Mouse (Mus musculus): ENCODE measurements around the gene Mast4. TPM values are rescaled to one million over a fixed set of nuclear protein-coding genes. Genes with fewer than 3 reads are reported as not detected.

Mast4 gene
- total RNA-seq, 2 experiments from 2014 or later = 34.5 to 36.8 TPM

DNA sequence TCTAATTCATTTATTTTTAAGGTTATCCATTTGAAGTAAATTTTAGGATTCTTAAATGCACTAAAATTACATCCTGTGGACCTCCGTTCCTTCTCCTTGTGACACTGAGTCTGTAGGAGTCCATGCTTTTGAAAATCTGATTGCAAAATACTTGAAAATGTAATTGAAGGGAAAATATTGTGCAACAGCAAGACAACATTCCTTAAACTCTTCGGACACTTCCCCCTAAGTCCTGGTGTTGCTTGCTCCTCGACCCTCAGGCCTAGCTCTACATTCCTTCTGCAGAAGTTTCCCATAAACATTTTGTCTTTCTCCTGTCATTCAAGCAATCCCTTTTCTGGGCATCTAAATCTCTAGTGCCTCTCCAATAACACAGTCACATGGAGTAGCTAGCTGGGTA, 474.2 kb downstream of the Mast4 start:
- no peak for DNase-seq (ENCODE audit: low spot score)
- intact Hi-C loops (cut with DNase I) = no loop called here

DNA sequence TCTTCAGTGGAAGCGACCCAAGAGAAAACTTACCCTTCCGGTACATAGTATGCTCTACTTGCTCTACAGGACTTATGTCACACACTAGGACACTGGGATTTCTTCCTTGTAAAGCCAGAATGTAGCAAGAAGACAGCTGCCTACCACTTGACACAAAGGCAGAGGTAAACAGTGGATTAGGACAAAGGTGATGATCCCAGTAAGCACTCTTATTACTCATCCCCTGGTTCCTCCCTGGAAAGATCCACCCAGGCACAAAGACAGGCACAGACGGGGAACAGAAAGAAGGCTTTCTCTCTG, 476.8 kb downstream of the Mast4 start:
- intact Hi-C loops (cut with DNase I) = no loop called here
- no peak for DNase-seq (ENCODE audit: low spot score)

DNA sequence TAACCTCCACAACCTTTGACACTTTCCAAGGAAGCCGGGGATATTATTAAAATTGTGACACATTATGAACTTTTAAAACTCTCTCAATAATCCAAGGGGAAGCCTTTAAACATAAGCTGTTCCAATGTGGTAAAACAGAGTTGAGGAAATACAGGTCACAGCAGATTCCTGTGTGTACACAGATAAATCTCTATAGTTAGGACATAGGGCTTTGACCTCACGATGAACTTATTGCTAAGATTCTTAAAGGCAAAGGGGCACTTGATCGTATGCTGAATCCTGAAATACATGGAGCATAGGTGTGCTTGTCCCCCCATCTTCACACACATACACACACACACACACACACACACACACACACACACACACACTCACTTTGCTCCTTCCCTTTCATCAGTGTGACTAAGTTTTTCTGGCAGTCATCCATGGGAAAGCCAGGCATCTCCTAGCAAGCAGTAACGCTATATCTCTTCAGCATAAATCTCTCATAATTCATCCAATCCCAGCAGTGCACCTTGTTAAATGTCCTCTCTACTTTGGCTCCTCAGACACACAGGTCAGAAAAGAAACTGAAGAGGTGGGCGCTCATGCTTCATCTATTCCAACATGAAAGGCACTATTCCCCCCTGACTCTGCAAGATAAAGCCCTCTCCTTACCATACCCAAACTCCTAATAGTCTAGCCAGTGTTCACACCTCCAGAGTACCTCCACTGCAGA, 477.3 kb downstream of the Mast4 start:
- intact Hi-C loops (cut with DNase I) = no loop called here
- DNase-seq (ENCODE audit: low spot score) = no peak

DNA sequence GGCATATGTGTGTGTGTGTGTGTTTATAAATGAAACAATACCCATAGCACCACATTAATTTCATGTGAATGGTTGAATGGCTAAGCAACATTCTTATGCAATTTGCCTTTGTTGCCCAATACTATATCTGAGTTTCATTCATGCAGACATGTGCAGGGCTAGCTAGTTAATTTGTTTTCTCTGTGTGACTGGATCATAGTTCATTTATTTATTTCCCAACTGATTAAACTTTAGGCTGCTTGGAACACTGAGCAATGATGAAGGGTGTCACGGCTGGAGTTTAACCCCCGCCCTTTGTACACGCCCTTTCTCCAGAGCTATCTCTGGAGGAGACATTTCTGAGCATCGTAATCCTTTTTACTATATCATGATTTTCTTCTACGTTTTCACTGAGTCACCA, 481.4 kb downstream of the Mast4 start:
- intact Hi-C loops (cut with DNase I) = no loop called here
- no peak for DNase-seq (ENCODE audit: low spot score)

DNA sequence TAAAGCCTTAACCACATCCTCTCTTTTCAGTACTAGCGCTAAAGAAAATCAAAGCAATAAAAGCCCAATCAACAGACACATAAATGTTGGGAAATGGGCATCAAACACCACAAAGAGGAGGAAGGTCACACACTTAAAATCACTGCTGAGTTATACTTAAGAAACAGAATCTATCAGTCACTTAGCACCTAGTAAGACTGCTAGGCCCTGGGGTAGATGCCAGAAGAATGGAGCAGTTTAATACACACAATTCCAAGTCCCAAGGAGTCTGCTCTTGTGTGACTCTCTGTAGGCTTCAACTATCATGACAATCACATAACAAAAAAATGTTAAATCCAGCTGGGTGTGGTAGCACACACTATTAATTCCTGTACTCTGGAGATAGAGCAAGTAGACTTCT, 483.0 kb downstream of the Mast4 start:
- intact Hi-C loops (cut with DNase I) = no loop called here
- no peak for DNase-seq (ENCODE audit: low spot score)

DNA sequence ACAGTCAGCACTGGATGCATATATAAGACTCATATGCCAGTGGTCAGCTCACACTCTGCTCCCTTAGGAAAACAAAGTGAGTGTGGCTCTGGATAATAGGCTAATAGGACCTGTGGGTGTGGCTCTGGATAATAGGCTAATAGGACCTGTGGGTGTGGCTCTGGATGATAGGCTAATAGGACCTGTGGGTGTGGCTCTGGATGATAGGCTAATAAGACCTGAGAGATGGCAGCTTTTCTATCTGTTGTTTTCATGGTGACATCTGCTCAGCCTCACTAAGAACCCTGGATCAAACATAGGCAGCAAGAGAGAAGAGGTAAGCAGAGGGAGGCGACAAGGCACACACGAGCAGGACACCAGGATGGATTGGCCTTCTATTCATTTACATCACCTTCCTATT, 483.7 kb downstream of the Mast4 start:
- no peak for DNase-seq (ENCODE audit: low spot score)
- intact Hi-C loops (cut with DNase I) = no loop called here

DNA sequence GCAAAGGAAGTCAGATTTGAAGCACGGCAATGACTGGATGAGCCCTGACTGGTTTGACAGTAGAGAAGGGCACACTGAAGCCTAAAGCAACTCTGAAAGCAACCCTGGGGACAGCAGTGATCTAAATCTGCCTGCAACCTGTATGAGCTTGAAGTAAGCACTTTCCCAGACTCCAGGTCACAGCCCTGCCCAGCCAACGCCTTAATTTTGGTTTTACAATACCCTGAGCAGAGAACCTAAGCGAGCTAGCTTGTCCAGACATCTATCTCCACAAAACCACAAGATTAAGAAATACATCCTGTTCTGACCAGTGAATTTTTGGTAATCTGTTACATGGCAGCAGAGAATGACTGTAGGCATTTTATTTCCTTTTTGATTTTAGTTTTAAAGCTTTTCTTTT, 485.2 kb downstream of the Mast4 start:
- no peak for DNase-seq (ENCODE audit: low spot score)
- intact Hi-C loops (cut with DNase I) = no loop called here

DNA sequence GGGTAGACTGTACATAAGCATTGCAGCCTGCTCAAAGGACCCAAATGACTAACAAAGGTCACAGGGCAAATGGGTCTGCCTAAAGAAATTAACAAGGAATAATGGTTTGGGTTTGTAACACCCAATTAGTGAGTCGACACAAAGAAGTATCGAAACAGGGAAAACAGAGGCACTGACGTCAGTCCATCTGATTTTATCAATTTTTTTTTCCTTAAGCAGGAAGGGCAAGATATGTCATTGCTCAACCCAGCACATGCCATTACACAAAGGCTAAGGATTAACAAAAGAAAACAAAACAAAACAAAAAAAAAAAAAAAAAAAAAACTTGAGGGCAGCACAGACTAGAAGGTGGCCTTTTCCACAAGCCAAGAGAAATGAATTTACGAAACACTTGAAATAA, 487.8 kb downstream of the Mast4 start:
- intact Hi-C loops (cut with DNase I) = no loop called here
- no peak for DNase-seq (ENCODE audit: low spot score)

DNA sequence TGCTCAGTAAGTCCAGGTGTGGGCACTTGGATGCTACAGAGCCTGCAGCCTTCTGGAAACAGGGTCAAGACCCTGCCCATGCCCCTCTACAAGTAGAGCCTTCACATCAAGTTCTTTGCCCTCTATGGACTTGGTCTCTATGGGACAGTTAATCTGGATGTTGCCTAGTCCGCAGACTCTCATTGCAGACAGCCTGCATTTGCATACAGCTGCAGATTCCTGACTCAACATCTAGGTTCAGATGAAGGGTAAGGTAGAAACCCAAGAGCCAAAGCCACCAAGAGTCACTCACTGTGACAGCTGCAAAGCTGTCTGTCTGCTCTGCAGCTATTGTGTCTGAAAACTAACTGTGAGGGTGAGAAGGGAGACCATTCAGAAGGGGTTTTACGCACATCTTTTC, 491.6 kb downstream of the Mast4 start:
- intact Hi-C loops (cut with DNase I) = no loop called here
- no peak for DNase-seq (ENCODE audit: low spot score)

DNA sequence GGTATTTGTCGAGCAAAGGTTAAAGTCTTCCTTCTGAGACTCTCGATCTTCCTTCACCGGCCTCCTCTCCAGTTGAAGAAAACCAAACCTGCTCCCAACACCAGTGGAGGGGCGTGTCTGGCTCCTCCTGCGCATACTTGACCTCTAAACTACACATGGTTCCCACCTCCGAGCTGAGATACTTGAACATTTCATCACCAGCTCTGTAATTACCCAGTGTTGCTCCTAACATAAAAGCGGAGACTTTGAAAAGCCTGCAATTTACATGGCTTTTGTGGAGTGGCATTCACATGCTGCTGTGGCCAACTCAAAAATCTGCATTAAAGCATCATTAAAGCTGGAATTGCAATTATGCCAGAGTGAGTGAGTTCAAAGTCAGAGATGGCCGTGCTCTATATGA, 492.1 kb downstream of the Mast4 start:
- DNase-seq (ENCODE audit: low spot score) = no peak
- intact Hi-C loops (cut with DNase I) = no loop called here

DNA sequence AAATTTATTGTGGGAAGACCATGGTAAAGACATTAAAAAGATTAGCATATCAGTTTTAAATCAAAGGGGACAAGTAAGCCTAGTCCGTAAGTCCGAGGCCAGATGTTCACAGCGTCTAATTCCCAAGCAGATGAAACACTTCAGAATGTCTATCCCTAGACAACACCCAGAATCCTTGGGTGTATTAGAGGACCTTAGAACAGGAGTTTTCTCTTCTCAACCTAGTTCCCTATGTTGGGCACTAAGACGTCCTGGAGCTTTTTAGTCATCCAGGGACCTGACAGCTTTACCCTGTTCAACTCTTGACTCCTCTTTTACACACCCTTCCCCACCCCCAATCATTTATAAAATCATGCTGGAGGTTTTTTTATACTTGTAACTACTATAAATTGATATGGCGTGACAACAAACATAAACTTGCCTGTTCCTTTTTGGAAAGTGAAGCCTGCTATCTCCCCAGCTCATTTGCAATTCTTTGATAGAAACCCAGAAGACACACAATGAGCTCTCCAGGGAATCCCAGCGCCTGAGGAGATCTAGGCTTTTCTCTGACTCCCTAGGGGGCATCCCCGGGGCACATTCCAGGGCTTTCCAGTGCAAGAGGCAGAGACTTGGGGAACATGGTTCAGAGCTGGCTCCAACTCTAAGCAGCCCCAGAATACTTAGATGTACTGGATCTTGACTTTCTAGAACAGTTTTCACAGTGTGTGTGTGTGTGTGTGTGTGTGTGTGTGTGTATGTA, 494.4 kb downstream of the Mast4 start:
- intact Hi-C loops (cut with DNase I) = no loop called here
- DNase-seq (ENCODE audit: low spot score) = no peak

DNA sequence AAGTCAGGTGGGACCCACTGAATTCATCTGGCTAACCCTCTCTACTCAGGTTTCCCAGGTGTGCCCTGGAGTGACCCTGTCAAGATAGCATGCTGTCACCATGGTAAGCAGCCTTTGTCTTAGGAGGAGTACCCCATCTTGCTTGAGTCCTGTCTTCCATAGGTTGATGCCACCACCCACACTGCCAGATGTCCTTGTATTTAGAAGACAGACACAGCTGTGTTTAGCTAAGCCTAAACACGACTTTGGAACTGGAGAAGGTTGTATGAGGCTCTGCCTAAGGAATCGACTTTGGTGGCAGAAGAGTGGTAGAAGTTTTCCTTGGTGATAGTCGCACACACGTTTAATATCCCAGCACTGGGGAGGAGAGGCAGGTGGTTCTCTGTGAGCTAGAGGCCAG, 496.9 kb downstream of the Mast4 start:
- intact Hi-C loops (cut with DNase I) = no loop called here
- DNase-seq (ENCODE audit: low spot score) = no peak

DNA sequence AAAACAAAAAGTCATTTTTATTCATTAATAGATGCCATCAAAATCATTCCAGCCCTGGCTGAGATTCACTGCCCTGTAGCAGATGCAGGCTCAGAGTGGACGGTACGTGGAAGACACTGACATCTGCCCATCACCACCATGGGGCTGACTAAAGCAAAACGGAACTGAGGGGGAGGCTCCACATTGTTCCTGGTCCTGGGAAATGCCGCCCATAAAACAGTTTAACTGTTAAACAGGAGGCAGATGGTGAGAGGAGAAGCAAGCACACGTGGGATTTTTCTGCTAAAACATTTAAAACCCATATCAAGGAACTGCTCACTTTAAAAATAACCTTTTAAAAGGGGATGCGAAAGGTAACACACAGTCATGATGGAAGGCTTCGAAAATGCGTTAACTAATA, 499.0 kb downstream of the Mast4 start:
- intact Hi-C loops (cut with DNase I) = no loop called here
- DNase-seq (ENCODE audit: low spot score) = no peak

DNA sequence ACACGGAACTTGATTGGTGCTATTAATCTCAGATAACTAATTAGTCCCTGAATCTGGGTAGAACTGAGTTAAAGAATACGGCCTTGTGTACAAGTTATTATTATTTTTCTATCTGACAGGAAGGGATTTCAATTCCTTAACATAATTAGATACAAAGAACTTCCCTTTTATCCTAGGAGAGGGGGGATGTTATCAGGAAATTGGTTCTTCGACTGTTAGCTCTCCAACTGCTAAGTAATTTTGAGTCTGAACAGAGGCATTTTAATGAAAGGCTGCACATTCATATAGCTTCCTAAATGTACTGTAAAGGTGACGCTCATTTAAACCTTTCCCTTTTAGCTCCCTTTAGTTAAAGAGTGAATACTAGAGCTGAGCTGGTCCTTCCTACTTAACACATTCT, 516.0 kb downstream of the Mast4 start:
- intact Hi-C loops (cut with DNase I) = no loop called here
- no peak for DNase-seq (ENCODE audit: low spot score)

DNA sequence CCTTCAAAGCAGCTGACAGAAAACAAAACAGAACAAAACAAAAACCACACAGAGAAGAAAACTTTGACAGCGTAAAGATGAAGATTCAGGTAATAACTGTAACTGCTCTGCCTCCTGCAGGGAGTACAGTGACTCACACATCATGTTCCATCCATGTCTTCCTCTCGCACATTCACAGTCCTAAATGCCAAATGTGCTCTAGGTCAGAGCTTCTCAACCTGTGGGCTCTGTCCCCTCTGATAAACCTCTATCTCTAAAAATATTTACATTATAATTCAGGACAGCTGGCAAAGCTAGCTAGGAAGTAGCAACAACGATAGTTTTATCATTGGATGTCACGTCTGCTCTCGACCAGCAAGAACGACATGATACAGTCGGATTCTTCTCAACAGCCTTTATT, 517.6 kb downstream of the Mast4 start:
- DNase-seq (ENCODE audit: low spot score) = no peak
- intact Hi-C loops (cut with DNase I) = no loop called here

DNA sequence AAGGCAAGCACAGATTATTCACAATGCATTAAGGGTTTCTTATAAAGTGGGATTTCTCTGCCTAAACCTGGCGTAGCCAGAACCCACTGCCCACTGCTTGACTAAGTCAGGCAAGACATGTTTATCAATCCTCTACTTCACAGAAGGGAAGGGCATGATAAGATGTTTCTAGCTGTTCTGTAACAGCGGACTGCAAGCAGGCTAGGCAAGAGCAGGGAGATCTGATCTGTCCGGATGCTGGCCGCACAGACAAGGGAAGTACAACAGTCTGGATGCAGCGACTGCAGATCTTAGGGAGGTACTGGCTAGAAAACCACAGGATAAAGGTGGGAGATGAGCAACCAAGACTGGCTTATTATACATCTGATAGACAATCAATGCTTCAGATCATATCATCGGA, 519.1 kb downstream of the Mast4 start:
- intact Hi-C loops (cut with DNase I) = no loop called here
- no peak for DNase-seq (ENCODE audit: low spot score)

DNA sequence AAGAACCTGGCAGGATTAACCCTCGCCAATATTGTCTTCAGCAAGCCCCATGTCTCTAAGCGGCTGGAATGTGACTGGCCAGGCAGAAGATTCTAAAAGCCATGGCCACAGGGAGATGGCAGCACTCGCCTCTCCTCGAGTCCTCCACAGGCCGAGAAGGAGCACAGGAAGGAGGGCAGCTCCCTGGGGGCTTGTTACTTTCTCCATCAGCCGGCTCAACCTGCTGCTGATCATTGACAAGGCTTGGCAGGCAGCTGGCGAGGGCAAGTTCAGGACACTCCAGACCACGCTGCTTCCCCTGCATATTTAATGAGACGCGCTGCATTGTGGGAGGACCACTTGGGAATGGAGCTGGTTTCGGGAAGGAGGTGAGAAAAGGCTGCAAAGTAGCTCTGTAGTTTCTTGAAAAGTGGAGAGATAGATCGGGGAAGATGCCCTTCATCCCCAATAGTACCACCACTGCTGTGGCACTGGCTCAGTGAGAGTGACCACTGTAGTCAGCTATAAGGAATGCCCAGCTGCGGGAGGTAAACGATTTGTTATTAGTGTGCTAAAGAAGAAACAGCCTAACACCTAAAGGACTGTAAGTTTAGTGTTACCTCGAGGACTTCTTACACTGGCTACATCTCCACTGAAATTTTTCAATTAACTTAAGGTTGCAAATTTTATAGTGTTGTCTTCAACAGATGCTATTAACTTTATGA, 523.0 kb downstream of the Mast4 start:
- intact Hi-C loops (cut with DNase I) = loop anchor here (5.0 kb wide), 3 partner anchors 56 to 301 kb away; no protein-coding TSS in a partner anchor
- DNase-seq (ENCODE audit: low spot score) = peak; percentile 28

DNA sequence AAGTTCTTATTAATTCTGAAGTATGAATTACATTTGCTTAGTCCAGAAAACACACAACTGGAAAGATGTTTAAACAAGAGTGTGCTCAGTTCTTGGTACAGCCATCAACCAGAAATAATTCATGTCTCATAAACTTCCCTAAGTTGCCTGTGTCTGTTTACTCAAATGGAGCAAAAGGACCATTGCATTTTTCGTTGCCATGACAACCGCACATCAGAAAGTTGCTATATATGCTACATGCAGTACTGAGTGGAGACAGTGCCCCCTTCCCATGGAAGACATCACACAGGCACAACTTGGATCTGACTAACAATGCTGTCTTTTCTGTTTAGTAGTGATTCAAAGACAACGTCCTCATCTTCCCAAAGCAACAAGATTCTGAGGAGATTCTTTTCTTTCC, 527.6 kb downstream of the Mast4 start:
- DNase-seq (ENCODE audit: low spot score) = no peak
- intact Hi-C loops (cut with DNase I) = no loop called here

DNA sequence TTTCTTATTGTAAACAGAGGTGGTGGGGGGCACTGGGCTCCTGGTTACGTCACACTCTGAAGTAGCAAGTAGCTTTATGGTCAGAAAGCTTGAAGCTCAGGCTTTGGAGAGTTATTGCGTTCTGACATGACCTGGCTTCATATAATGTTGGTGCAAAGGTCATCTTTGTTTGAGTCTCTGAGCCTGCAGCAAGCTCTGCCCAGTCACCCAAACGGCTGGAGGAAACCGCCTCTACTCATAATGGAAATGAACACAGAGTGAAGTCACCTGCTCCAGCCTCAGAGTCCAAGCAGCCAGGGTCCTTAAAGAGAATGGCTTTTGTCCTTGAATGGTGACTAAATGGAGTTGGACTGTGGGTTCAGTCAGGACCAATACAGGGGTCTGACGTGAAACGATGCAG, 529.1 kb downstream of the Mast4 start:
- DNase-seq (ENCODE audit: low spot score) = no peak
- intact Hi-C loops (cut with DNase I) = no loop called here

DNA sequence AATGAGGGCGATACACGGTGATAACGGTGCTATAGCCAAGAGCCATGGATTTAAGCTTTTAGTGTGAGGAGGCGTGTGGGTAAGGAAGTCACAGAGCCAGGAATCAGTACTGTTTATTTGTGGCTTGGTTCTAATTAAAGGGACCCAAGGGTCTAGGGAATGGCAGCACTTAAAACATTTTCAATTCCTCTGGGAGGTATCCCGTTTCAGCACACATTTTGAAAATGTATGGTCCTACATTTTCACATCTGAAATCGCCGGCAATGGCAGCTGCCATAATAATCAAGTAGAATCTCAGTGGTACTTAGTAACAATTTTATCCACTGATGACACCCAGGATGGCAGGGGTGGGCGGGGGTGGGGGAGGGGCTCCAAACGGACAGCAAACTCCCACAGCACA, 531.1 kb downstream of the Mast4 start:
- no peak for DNase-seq (ENCODE audit: low spot score)
- intact Hi-C loops (cut with DNase I) = no loop called here

DNA sequence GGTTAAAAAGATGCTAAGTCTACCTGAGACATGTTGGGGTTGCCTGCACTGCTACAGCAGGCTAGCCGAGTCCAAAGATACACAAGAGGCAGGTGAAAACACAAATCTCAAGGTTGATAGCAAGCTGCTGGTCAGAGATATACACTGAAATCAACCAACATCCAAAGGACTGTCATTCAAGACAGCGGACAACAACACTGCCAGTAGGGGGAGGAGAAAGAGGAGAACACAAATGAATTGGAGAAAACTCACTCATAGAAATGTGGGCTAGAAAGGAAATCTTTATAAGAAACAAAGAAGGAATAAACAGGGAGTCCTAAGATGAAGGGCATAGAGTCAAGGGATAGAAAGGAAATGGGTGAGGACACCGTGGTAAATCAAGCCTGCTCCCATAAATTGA, 542.1 kb downstream of the Mast4 start:
- DNase-seq (ENCODE audit: low spot score) = no peak
- intact Hi-C loops (cut with DNase I) = no loop called here
